Mouse (Mus musculus) heart, embryonic 11.5 days (tissue): Measurements from ENCODE around the gene Tas2r125. TPM values are rescaled to one million over a fixed set of nuclear protein-coding genes. Genes with fewer than 3 reads are reported as not detected.
"Not testable (repeated sequence)": the region's sequence is repeated elsewhere in the genome, so short reads cannot be mapped to it uniquely, and the experiment has no call there.

Experiments used
- ATAC-seq: fragments of 200-750 bp; cut with Nextera tagmentation; replicated peaks from 2 replicates; pipeline ENCODE4 v1.8.0; 2017; ENCODE audit warnings: moderate library complexity; ENCODE audit not compliant: insufficient number of reproducible peaks, low FRiP score, low TSS enrichment
- H3K27ac ChIP-seq: fragments of 300-500 bp; sonication (generic); 2 replicates; pipeline ENCODE4 v1.5.1; 2014; ENCODE audit warnings: mild to moderate bottlenecking, low read depth, low read length
- H3K27me3 ChIP-seq: fragments of 300-500 bp; sonication (generic); 2 replicates; pipeline ENCODE4 v1.6.1; 2014; ENCODE audit warnings: mild to moderate bottlenecking, low read length, mixed read lengths; ENCODE audit not compliant: control insufficient read depth, insufficient read depth
- H3K36me3 ChIP-seq: fragments of 300-500 bp; sonication (generic); 2 replicates; pipeline ENCODE4 v1.6.1; 2014; ENCODE audit warnings: mild to moderate bottlenecking, low read length, moderate library complexity, mixed read lengths; ENCODE audit not compliant: control insufficient read depth, insufficient read depth
- H3K4me1 ChIP-seq: fragments of 300-500 bp; sonication (generic); 2 replicates; pipeline ENCODE4 v1.6.1; 2014; ENCODE audit warnings: low read length; ENCODE audit not compliant: control insufficient read depth, insufficient read depth
- H3K4me2 ChIP-seq: fragments of 300-500 bp; sonication (generic); 2 replicates; pipeline ENCODE4 v1.6.1; 2014; ENCODE audit warnings: mild to moderate bottlenecking, moderate library complexity
- H3K4me3 ChIP-seq: fragments of 300-500 bp; sonication (generic); 2 replicates; pipeline ENCODE4 v1.5.1; 2014; ENCODE audit warnings: low read depth, low read length
- H3K9ac ChIP-seq: fragments of 300-500 bp; sonication (generic); 2 replicates; pipeline ENCODE4 v1.6.1; 2014; ENCODE audit warnings: mild to moderate bottlenecking, low read depth, low read length, moderate library complexity
- H3K9me3 ChIP-seq: fragments of 300-500 bp; sonication (generic); replicated peaks from 2 replicates; pipeline ENCODE4 v1.6.1; 2016; ENCODE audit warnings: low read length; ENCODE audit not compliant: control insufficient read depth
- WGBS: fragments of 180-500 bp; shearing (Covaris S2); extraction: QIAGEN DNeasy Blood & Tissue Kit; methylation state at CpG from one replicate; pipeline ENCODE4 v1.1.7; 2014; ENCODE audit not compliant: insufficient replicate concordance; 5-methylcytosine and 5-hydroxymethylcytosine counted together
- polyA plus RNA-seq: library from polyadenylated mRNA; unstranded; fragments of >200 nt; fragmentation: Nextera tagmentation; extraction: Ambion mirVana; gene quantifications from 2 replicates; pipeline ENCODE4 v1.2.1, GENCODE M21; 2014

Gene Tas2r125
- not detected in 2 replicates for polyA plus RNA-seq

DNA sequence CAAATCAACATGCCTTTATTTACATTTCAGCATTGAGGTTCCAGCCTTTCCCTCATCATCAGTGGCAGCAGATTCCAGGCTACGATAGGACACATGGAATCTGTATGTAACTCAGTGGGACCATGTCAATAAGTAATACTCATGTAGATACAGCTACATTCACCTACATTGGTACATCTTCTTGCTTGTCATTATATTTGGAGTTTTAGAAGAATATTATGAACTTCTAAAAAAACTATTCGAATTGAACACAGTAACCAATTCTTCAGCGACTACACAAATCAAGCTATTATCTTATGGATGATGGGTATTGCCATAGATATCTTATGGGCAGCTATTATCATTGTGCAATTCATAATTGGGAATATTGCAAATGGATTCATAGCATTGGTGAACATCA is at the start of gene Tas2r125:
Tas2r125 (plus strand) TSS at position 301 of the 400 bp plus-strand sequence.
- Histone ChIP-seq H3K4me1 (no peaks in the 10 kb centered on the region), H3K27me3 (no peaks in the 10 kb centered on the region), H3K9ac (no peak within 1 kb of the TSS), H3K4me3 (no peak within 1 kb of the TSS), H3K9me3 (no peaks in the 10 kb centered on the region), H3K27ac (no peak within 1 kb of the TSS), H3K36me3 (no peaks in the 10 kb centered on the region), H3K4me2 (no peak within 1 kb of the TSS)
- no peak for ATAC-seq
- 67% methylated on average over 3 of the region's 3 CpGs for WGBS

DNA sequence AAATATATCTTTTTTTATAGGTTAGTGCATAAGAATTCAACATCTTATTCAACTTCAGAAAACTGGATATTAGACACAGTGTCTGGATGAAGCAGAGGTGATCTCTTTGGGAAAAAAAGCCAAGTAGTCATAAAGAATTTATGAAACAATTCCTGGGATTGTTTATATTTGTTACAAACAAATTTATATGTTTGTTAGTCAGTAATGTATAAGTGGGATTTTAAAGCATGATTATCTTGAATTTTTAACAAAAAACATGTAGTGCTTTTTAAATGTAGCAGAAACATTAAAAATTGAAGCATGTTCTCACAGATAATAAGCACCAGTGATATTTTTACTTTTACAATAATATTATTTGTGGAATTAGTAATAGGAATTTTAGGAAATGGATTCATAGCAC is 41.7 kb upstream of the Tas2r125 start, which contains the start of gene Tas2r110:
Tas2r110 (plus strand) TSS at position 301 of the 400 bp plus-strand sequence.
- no peak within 1 kb of the TSS for H3K4me3 ChIP-seq
- H3K4me1 ChIP-seq: no peaks in the 10 kb centered on the region
- no peak within 1 kb of the TSS for H3K4me2 ChIP-seq
- H3K9me3 ChIP-seq: no peaks in the 10 kb centered on the region
- H3K27me3 ChIP-seq: no peaks in the 10 kb centered on the region
- H3K36me3 ChIP-seq: no peaks in the 10 kb centered on the region
- ATAC-seq: no peak
- no peak within 1 kb of the TSS for H3K27ac ChIP-seq
- no peak within 1 kb of the TSS for H3K9ac ChIP-seq

DNA sequence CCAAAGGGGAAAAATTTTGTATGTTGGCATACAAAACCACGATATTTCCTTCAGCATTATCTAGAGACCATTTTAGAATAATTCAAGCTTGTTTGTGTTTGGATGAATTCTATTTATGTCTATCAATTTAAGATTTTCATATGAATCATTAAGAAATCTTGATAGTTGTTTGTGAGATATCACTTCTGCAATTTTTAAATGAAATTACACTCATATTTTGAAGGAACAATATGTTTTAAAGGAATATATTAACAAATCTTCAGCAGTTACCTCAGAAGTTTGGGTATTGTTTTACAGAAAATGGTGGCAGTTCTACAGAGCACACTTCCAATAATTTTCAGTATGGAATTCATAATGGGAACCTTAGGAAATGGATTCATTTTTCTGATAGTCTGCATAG is 16.7 kb upstream of the Tas2r125 start, which contains the start of gene Tas2r113:
Tas2r113 (plus strand) TSS at position 301 of the 400 bp plus-strand sequence.
- WGBS: 63% methylated on average over 1 of the region's 1 CpGs
- no peaks in the 10 kb centered on the region for H3K36me3 ChIP-seq

DNA sequence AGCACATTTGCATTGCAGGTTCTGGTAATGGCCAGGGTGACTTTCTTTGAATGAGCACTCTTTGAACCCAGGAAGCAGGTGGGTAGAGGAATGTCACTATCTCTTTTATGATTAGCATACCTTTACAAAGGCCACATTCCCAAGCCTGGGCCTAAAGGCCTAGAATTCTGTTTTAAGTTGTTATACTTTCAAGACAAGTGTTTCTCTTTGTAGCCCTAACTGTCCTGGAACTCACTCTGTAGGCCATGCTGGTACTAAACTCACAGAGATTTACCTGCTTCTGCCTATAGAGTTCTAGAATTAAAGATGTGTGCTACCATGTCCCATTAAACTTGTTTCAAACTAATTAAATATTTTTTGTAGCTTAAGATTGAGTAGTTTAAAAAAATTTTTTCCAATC is 31.9 kb downstream of the Tas2r125 start:
- H3K9ac ChIP-seq, H3K4me3 ChIP-seq, H3K4me2 ChIP-seq, H3K27ac ChIP-seq, H3K4me1 ChIP-seq, H3K9me3 ChIP-seq, H3K27me3 ChIP-seq, ATAC-seq, H3K36me3 ChIP-seq: not testable (repeated sequence)

More for the DNA sequence above, 16.7 kb upstream of the Tas2r125 start, which contains the start of gene Tas2r113:
- no peak within 1 kb of the TSS for H3K9ac ChIP-seq
- no peaks in the 10 kb centered on the region for H3K27me3 ChIP-seq
- H3K27ac ChIP-seq: no peak within 1 kb of the TSS
- H3K9me3 ChIP-seq: no peaks in the 10 kb centered on the region
- ATAC-seq: no peak
- H3K4me1 ChIP-seq: no peaks in the 10 kb centered on the region
- no peak within 1 kb of the TSS for H3K4me2 ChIP-seq
- H3K4me3 ChIP-seq: no peak within 1 kb of the TSS

DNA sequence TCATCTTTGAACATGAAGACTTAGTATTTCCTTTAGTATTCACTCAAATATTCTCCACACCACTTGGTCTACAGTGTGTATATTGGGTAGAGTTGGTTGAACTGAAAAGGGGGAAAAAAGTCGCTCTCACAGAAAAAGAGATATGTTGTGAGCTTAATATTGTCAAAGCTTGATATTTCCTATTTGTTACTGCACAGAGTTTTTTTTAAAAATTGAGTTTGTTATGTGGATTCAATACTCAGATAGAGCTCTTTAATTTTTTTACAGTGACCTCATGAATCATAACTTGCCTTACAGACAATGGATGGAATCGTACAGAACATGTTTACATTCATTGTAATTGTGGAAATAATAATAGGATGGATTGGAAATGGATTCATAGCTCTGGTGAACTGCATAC is 41.4 kb downstream of the Tas2r125 start, which contains the start of gene Tas2r129:
Tas2r129 (plus strand) TSS at position 301 of the 400 bp plus-strand sequence.
- H3K27ac ChIP-seq: no peak within 1 kb of the TSS
- H3K9ac ChIP-seq: no peak within 1 kb of the TSS
- H3K4me2 ChIP-seq: no peak within 1 kb of the TSS
- no peaks in the 10 kb centered on the region for H3K9me3 ChIP-seq
- H3K27me3 ChIP-seq: no peaks in the 10 kb centered on the region
- H3K4me1 ChIP-seq: no peaks in the 10 kb centered on the region
- 69% methylated on average over 2 of the region's 2 CpGs for WGBS
- H3K36me3 ChIP-seq: no peaks in the 10 kb centered on the region
- H3K4me3 ChIP-seq: no peak within 1 kb of the TSS
- ATAC-seq: no peak

DNA sequence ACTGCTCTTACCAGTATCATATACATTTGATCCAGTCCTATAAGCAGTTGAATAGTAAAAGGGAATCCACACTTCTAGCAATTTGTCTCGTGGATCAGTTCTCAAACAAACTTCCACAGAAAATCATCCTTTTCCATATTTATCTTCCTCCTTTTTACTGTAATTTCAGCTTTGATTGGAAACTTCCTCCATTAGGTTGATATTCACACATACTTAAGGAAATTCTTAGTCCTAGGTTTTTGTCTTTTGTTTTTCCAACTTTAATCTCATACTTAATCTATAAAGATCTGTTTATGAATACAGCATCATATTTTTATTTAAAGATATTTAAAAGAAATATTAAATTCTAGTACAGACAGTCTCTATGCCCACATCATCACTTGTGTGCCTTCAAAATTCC is 48.4 kb downstream of the Tas2r125 start, which contains the start of gene Tas2r131:
Tas2r131 (minus strand) TSS at position 101 of the 400 bp plus-strand sequence.
- Histone ChIP-seq H3K4me1 (no peaks in the 10 kb centered on the region), H3K9ac (no peak within 1 kb of the TSS), H3K36me3 (no peaks in the 10 kb centered on the region), H3K4me3 (no peak within 1 kb of the TSS), H3K9me3 (no peaks in the 10 kb centered on the region), H3K27me3 (no peaks in the 10 kb centered on the region), H3K4me2 (no peak within 1 kb of the TSS), H3K27ac (no peak within 1 kb of the TSS)
- 71% methylated on average over 1 of the region's 1 CpGs for WGBS
- no peak for ATAC-seq

Other genes with a start within 250 kb of the Tas2r125 start
- not detected in 2 replicates for gene Tas2r121, start 208.6 kb upstream of the Tas2r125 start, polyA plus RNA-seq
- gene Tas2r122, start 197.7 kb upstream of the Tas2r125 start, polyA plus RNA-seq: not detected in 2 replicates
- gene Tas2r115, start 171.6 kb upstream of the Tas2r125 start, polyA plus RNA-seq: not detected in 2 replicates
- not detected in 2 replicates for gene Tas2r124, start 154.9 kb upstream of the Tas2r125 start, polyA plus RNA-seq
- not detected in 2 replicates for gene Tas2r102, start 147.5 kb upstream of the Tas2r125 start, polyA plus RNA-seq
- not detected in 2 replicates for gene Tas2r136, start 131.5 kb upstream of the Tas2r125 start, polyA plus RNA-seq
- not detected in 2 replicates for gene Tas2r117, start 106.8 kb upstream of the Tas2r125 start, polyA plus RNA-seq
- gene Tas2r123, start 62.5 kb upstream of the Tas2r125 start, polyA plus RNA-seq: not detected in 2 replicates
- gene Tas2r116, start 54.2 kb upstream of the Tas2r125 start, polyA plus RNA-seq: not detected in 2 replicates
- gene Tas2r110, start 41.6 kb upstream of the Tas2r125 start, polyA plus RNA-seq: not detected in 2 replicates
- not detected in 2 replicates for gene Tas2r113, start 16.6 kb upstream of the Tas2r125 start, polyA plus RNA-seq
- not detected in 2 replicates for gene Tas2r129, start 41.5 kb downstream of the Tas2r125 start, polyA plus RNA-seq
- gene Tas2r131, start 48.3 kb downstream of the Tas2r125 start, polyA plus RNA-seq: not detected in 2 replicates
- not detected in 2 replicates for gene Tas2r109, start 71.3 kb downstream of the Tas2r125 start, polyA plus RNA-seq
- gene Tas2r103, start 127.5 kb downstream of the Tas2r125 start, polyA plus RNA-seq: not detected in 2 replicates
- gene Tas2r140, start 146.2 kb downstream of the Tas2r125 start, polyA plus RNA-seq: not detected in 2 replicates
- 56.5 and 61.2 TPM in 2 replicates for gene Smim10l1, start 195.3 kb downstream of the Tas2r125 start, polyA plus RNA-seq